Mouse (Mus musculus) hindbrain, postnatal 0 days (tissue): Measurements from ENCODE around the gene Mbd6. TPM values are rescaled to one million over a fixed set of nuclear protein-coding genes. Genes with fewer than 3 reads are reported as not detected.

Source experiments
- ATAC-seq: fragments of 200-750 bp; cut with Nextera tagmentation; 2 replicates; pipeline ENCODE4 v1.8.0; 2017; ENCODE audit warnings: mild to moderate bottlenecking, moderate TSS enrichment, moderate library complexity
- DNase-seq: peaks from one replicate; pipeline ENCODE4 v3.0.0-alpha.2; 2015; ENCODE audit warnings: low spot score
- H3K27ac ChIP-seq: fragments of 300-500 bp; sonication (generic); 2 replicates; pipeline ENCODE4 v1.5.1; 2014; ENCODE audit warnings: mild to moderate bottlenecking
- H3K27me3 ChIP-seq: fragments of 300-500 bp; sonication (generic); 2 replicates; pipeline ENCODE4 v1.6.1; 2014; ENCODE audit warnings: low read length, mixed read lengths; ENCODE audit not compliant: insufficient read depth
- H3K36me3 ChIP-seq: fragments of 300-500 bp; sonication (generic); 2 replicates; pipeline ENCODE4 v1.6.1; 2014; ENCODE audit warnings: low read length, mixed read lengths; ENCODE audit not compliant: insufficient read depth
- H3K4me1 ChIP-seq: fragments of 300-500 bp; sonication (generic); 2 replicates; pipeline ENCODE4 v1.6.1; 2014; ENCODE audit warnings: antibody characterized with exemption, low read length, mixed read lengths; ENCODE audit not compliant: insufficient read depth
- H3K4me2 ChIP-seq: fragments of 300-500 bp; sonication (generic); 2 replicates; pipeline ENCODE4 v1.6.1; 2014; ENCODE audit warnings: low read depth, mild to moderate bottlenecking, low read length, moderate library complexity, mixed read lengths
- H3K4me3 ChIP-seq: fragments of 300-500 bp; sonication (generic); 2 replicates; pipeline ENCODE4 v1.5.1; 2014; ENCODE audit warnings: low read length
- H3K9ac ChIP-seq: fragments of 300-500 bp; sonication (generic); replicated peaks from 2 replicates; pipeline ENCODE4 v1.6.1; 2014; ENCODE audit warnings: mild to moderate bottlenecking, low read length, moderate library complexity, mixed read lengths
- H3K9me3 ChIP-seq: fragments of 300-500 bp; sonication (generic); 2 replicates; pipeline ENCODE4 v1.6.1; 2016; ENCODE audit warnings: low read length, mixed read lengths
- CTCF ChIP-seq: IDR thresholded peaks from 2 replicates; pipeline ENCODE4 v1.5.1; 2016; ENCODE audit warnings: antibody characterized with exemption, control low read depth, low read depth
- WGBS: fragments of 180-500 bp; shearing (Covaris S2); extraction: QIAGEN DNeasy Blood & Tissue Kit; methylation state at CpG from one replicate; pipeline ENCODE4 v1.1.7; 2014; 5-methylcytosine and 5-hydroxymethylcytosine counted together
- polyA plus RNA-seq: library from polyadenylated mRNA; unstranded; fragments of >200 nt; fragmentation: Nextera tagmentation; extraction: Ambion mirVana; gene quantifications from 2 replicates; pipeline ENCODE4 v1.2.1, GENCODE M21; 2015
- total RNA-seq: library from RNA; depleted of rRNA; stranded (reverse); fragments of >200 nt; gene quantifications from 2 replicates; pipeline ENCODE4 v1.2.3, GENCODE M21; 2014

Mbd6 gene
- total and polyA plus RNA-seq, 2 experiments from 2014 or later, result 8.1 to 11.5 TPM

DNA sequence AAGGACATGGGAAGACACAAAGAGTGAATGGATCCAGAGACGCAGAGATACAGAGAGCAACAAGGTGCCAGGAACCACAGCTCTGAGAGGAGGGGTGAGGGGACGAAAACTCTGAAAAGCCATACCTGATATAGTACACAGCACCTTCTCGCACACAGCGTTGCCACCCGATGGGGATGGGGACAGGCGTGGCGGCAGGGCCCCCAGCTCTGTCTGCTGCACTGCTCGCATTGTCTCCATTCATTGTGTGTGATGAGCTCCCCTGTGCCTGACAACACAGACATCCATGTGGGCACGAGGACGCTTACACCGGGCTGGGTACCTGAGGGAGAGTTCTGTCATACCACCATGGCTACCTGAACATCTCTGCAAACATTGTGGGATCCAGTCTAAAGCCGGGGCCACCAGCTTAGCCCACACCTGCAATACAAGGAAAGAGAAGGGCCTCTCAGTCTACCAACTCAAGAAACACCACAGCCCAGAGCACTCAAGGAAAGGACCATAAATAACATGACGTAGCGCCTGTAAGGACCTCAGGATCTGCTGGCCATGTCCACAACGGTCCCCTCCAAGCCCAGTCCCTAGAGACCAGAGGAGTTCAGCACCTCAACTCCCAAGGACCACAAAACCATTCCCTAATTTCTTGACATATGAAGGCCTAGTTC is 1.4 kb downstream of the Mbd6 start:
- peak overlapping the region; percentile 77 for H3K9ac ChIP-seq
- peak overlapping the region; percentile 69 for H3K4me3 ChIP-seq
- ATAC-seq, result no peak
- peak overlapping the region; percentile 80 for H3K4me2 ChIP-seq
- peaks cover 24% of the 10 kb centered on the region for H3K36me3 ChIP-seq
- DNase-seq, result no peak
- peaks cover 33% of the 10 kb centered on the region for H3K4me1 ChIP-seq
- 55% methylated on average over 15 of the region's 15 CpGs for WGBS
- no peak for TF ChIP-seq CTCF
- no peaks in the 10 kb centered on the region for H3K27me3 ChIP-seq
- peak overlapping the region; percentile 97 for H3K27ac ChIP-seq
- no peaks in the 10 kb centered on the region for H3K9me3 ChIP-seq

DNA sequence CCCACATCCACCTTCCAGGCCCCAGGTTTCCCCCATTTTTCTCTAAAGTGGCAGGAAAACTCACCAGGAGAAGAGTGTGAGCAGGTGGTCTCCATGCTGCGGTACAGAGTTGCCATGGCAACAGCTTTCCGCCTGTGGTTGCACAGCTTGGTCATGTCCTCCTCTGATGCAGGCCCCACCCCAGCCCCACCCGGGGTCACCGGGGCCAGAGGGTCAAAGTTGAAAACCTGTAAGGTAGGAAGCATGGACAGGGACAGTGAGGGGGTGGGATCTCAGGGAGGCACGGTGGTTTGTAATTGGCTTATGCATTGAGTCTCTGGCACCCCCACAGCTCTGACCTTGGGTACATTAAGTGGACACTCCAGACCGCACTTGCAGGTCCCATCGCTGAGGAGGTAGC is 2.1 kb downstream of the Mbd6 start:
- WGBS, result 48% methylated on average over 7 of the region's 7 CpGs
- peak overlapping the region; percentile 77; the same call in 1 of the 2 replicates for H3K9ac ChIP-seq
- H3K4me1 ChIP-seq, result peaks cover 27% of the 10 kb centered on the region
- no peaks in the 10 kb centered on the region for H3K27me3 ChIP-seq
- H3K4me3 ChIP-seq, result peak overlapping the region; percentile 69; the same call in 1 of the 2 replicates
- peak overlapping the region; percentile 80 for H3K4me2 ChIP-seq
- ATAC-seq (no peak), DNase-seq (peak; percentile 43)
- no peak for TF ChIP-seq CTCF
- H3K36me3 ChIP-seq, result peaks cover 31% of the 10 kb centered on the region
- peak overlapping the region; percentile 97; the same call in 1 of the 2 replicates for H3K27ac ChIP-seq
- no peaks in the 10 kb centered on the region for H3K9me3 ChIP-seq

DNA sequence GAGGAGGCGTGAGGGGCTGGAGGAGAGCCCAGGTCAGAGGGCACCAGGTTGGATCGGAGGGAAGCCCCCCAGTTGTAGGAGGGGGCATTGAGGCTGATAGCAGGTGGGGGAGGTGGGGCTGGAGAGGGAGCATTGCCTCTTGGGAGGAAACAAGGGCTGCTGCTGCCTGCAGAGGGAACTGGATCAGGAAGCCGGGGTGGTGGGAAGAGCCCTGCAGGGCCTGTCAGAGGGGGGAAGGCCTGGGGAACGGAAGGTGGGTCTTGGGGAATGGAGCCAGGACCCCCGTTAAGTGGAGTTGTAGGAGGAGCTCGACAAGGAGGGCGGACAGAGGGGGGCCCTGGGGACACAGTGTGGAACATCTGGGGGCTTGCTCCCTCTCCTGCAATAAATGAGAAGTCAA is 2.6 kb downstream of the Mbd6 start:
- ATAC-seq (no peak), DNase-seq (no peak)
- Histone ChIP-seq H3K36me3 (peaks cover 36% of the 10 kb centered on the region), H3K9ac (no peak overlapping the region; the same call in 1 of the 2 replicates), H3K4me3 (no peak overlapping the region), H3K27me3 (no peaks in the 10 kb centered on the region), H3K4me1 (peaks cover 22% of the 10 kb centered on the region), H3K27ac (peak overlapping the region; percentile 41; the same call in 1 of the 2 replicates), H3K9me3 (no peaks in the 10 kb centered on the region), H3K4me2 (peak overlapping the region; percentile 80)
- TF ChIP-seq CTCF, result no peak
- WGBS, result 58% methylated on average over 7 of the region's 7 CpGs

DNA sequence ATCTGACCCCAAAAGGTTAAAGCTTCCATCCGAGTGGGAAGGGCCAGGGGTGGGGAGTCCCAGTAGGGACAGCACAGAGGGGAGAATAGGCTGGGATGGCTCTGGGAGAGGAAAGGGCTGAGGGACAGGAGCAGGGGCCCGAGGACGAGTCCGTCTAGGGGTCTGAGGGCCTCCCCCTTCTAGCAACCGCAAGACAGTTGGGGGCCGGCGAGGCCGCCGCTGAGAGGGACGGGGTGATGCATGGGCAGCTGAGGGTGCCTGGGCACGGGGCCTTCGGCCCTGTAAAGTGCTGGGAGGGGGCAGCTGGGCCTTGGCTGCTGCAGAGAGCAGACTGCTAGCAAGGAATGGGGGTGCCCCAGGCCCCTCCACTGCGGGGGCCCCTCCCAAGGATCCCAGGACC is 3.2 kb downstream of the Mbd6 start:
- Histone ChIP-seq H3K36me3 (peaks cover 40% of the 10 kb centered on the region), H3K9me3 (no peaks in the 10 kb centered on the region), H3K9ac (0 out of 2 replicates have a peak overlapping the region, but pooled peaks have one; percentile 9), H3K4me2 (no peak overlapping the region), H3K4me1 (peaks cover 22% of the 10 kb centered on the region), H3K4me3 (no peak overlapping the region), H3K27ac (peak overlapping the region; percentile 41; the same call in 1 of the 2 replicates), H3K27me3 (no peaks in the 10 kb centered on the region)
- ATAC-seq (no peak), DNase-seq (no peak)
- TF ChIP-seq CTCF, result no peak
- 65% methylated on average over 12 of the region's 13 CpGs for WGBS

DNA sequence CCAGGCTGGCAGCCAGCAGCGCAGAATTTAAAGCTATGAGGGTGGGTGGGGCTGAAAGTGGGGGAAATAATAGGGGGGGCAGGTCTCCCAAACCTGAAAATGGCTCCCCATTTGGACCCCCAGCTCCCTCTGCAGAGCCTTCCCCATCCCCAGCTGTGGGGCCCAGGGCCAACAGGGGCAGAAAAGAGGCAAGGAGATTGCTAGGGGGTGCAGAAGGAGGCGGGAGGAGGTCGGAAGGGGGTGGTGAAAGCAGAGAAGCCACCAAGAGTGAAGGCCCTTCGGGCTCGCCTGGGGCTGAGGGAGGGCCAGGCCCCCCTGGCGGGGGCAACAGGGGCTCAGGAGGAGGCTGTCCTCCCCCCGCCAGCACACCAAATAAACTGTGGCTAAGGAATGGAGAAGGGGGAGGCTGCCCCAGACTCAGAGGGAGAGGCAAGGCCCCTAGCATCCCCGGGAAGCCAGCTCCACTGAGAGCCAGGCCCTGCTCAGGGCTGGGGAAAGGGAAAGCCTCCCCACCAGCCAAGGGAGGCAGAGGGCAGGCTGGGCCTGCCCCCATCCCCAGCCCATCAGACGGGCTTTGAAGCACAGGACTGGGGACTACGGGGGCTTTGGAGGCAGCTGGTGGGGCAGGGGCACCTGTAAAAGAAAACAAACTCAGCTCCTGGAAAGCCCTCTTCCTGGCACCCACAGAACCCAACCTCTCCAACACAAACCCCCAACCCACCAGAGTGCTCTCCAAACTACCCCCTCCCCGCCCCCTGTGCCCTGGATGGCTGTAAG is 3.9 kb downstream of the Mbd6 start:
- H3K27ac ChIP-seq, result no peak overlapping the region
- no peaks in the 10 kb centered on the region for H3K27me3 ChIP-seq
- H3K4me2 ChIP-seq, result no peak overlapping the region
- H3K4me3 ChIP-seq, result no peak overlapping the region
- ATAC-seq, result no peak
- H3K9ac ChIP-seq, result 0 out of 2 replicates have a peak overlapping the region, but pooled peaks have one; percentile 9
- peaks cover 40% of the 10 kb centered on the region for H3K36me3 ChIP-seq
- 69% methylated on average over 11 of the region's 11 CpGs for WGBS
- DNase-seq, result no peak
- TF ChIP-seq CTCF, result no peak
- peaks cover 21% of the 10 kb centered on the region for H3K4me1 ChIP-seq
- H3K9me3 ChIP-seq, result no peaks in the 10 kb centered on the region

DNA sequence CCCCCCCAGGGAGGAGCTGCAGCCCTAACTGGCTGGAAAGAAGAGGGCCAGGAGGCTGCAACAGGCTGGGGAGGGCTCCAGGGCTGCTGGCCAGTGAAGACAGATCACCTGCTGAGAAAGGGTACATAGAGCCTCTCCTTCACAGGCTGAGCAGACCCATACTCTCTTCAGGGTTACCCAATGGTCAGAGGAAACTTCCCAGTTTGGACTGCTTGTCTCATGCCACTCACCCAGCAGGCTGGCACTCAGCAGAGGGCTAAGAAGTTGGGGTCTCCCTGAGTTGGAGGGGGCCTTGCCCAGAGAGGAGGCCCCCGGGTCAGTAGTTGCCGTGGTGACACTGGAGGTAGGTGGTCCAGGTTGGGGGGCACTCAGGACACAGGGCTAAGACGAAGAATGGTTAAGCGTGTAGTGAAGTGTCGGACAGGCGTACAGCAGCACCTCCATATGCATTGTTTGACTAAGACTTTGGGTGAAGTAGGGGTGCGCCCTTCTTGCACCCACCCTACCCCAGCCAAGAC is 4.7 kb downstream of the Mbd6 start:
- ATAC-seq (no peak), DNase-seq (no peak)
- 79% methylated on average over 7 of the region's 7 CpGs for WGBS
- no peak for TF ChIP-seq CTCF
- Histone ChIP-seq H3K27me3 (no peaks in the 10 kb centered on the region), H3K27ac (no peak overlapping the region), H3K4me1 (peaks cover 18% of the 10 kb centered on the region), H3K9me3 (no peaks in the 10 kb centered on the region), H3K4me3 (no peak overlapping the region), H3K36me3 (peaks cover 40% of the 10 kb centered on the region), H3K9ac (no peak overlapping the region), H3K4me2 (no peak overlapping the region)
